Mouse (Mus musculus): ENCODE measurements around the gene Agfg2.
"Not testable (repeated sequence)": the region's sequence is repeated elsewhere in the genome, so short reads cannot be mapped to it uniquely, and the experiment has no call there.

Agfg2 gene

GRCm38 (mm10) chr5:137684294-137685123 lies at the start of gene Agfg2:
Gene Agfg2 (minus strand): TSS chr5:137684726.
- in situ Hi-C loops (cut with MboI; ENCODE audit: low sequenced_read_pairs): no loop called here

DNA sequence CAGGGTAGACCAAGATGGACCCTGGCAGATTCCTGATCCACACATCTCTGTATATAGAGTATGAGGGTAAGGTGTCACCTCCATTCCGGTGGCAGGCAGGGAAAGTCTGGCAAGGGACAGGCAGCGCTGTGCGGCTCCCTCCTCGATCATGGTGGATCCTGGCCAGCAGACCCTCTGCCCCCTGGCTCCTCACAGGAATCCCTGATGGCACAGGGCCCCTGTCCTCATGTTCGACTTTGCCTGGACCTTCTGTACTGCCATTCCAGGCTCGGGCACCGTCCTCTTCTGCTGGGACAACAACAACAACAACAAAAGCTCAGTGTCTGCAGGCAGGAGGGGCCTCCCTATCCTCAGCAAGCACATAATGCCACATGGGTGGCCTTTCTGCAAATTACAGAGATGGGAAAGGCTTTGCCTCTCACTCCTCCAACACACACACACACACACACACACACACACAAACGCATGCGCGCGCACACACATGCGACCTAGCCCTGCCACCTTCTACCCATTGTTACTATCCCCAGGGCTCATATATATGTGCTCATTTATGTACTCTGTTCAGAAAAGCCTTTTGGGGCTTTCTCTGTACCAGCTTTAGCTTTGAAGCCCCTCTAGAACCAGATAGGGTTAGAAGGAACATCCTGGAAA lies 49.2 kb upstream of the Agfg2 start:
- in situ Hi-C loops (cut with MboI; ENCODE audit: low sequenced_read_pairs): no loop called here

DNA sequence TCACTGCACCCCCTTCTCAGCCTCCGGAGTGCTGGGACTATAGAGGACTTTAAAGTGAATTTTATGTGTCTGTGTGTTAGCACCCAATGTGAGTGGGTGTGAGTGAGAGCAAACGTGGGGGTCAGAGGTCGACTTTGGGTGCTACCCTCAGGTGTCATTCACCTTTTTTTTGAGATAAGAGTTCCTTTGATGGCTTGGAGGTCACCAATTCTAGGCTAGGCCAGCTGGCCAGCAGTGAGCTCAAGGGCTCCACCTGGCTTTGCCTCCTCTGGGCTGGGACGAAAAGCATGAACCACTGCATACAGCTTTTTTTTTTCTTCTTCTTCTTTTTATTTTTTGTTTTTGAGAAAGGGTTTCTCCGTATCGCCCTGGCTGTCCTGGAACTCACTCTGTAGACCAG lies 42.2 kb upstream of the Agfg2 start:
- in situ Hi-C loops (cut with MboI; ENCODE audit: low sequenced_read_pairs): no loop called here

DNA sequence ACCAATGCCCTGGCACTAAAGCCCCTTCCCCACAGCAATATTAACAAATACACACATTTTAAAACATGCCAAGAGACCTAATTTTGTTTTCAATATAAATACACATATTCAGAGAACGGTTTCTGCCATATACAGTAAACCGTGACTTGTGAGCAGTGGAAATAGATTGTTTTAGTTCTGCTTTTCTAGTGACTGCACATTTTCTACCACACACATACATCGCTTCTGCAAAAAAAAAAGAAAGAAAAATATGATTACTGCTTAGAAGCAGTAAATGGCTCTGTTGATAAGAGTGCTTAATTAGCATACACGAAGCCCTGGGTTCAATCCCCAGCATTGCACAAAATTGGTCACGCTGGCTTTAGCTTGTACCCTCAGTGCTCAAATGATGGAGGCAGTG lies 39.3 kb upstream of the Agfg2 start:
- in situ Hi-C loops (cut with MboI; ENCODE audit: low sequenced_read_pairs): no loop called here

GRCm38 (mm10) chr5:137720558-137721164 lies 36.1 kb upstream of the Agfg2 start:
- in situ Hi-C loops (cut with MboI; ENCODE audit: low sequenced_read_pairs): not testable (repeated sequence)

DNA sequence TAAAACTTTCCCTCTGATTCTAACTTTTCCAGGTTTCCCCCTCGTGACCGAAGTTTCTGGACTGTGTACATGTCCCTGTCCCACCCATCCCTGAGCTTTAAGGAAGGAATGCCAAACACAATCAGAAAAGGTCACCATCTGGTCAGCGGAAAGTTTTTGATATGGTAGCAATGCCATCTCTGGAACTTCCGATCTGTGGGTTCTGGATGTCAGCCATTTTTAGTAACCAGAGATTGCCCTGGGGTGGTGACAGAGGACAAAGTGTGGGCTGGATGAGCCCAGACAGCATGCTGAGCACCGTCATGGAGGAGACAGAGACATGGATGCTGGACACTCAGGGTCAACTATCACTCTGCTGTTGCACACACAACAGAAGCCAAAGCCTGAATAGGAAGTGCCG lies 34.6 kb upstream of the Agfg2 start:
- in situ Hi-C loops (cut with MboI; ENCODE audit: low sequenced_read_pairs): no loop called here

GRCm38 (mm10) chr5:137718020-137718790 lies 33.7 kb upstream of the Agfg2 start:
- in situ Hi-C loops (cut with MboI; ENCODE audit: low sequenced_read_pairs): no loop called here

DNA sequence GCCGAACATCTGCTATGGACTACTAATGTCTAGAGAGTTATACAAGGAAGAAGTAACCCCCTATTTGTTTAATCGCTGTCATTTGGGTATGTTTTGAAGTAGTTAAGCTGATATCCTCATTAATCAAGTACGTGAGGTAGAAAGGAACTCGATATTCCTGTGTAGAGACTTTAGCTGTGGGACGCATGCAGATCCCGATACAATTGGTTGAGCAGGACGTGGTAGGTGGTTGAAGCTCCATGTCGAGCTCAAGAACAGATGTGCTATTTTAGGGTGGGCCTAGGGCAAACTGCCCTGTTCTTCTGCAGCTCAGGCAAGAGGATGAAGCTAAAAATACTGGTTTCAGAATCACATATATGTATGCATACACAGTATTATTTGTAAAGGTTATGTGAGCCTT lies 31.2 kb upstream of the Agfg2 start:
- in situ Hi-C loops (cut with MboI; ENCODE audit: low sequenced_read_pairs): no loop called here

GRCm38 (mm10) chr5:137713454-137713853 lies 28.9 kb upstream of the Agfg2 start:
- in situ Hi-C loops (cut with MboI; ENCODE audit: low sequenced_read_pairs): no loop called here

DNA sequence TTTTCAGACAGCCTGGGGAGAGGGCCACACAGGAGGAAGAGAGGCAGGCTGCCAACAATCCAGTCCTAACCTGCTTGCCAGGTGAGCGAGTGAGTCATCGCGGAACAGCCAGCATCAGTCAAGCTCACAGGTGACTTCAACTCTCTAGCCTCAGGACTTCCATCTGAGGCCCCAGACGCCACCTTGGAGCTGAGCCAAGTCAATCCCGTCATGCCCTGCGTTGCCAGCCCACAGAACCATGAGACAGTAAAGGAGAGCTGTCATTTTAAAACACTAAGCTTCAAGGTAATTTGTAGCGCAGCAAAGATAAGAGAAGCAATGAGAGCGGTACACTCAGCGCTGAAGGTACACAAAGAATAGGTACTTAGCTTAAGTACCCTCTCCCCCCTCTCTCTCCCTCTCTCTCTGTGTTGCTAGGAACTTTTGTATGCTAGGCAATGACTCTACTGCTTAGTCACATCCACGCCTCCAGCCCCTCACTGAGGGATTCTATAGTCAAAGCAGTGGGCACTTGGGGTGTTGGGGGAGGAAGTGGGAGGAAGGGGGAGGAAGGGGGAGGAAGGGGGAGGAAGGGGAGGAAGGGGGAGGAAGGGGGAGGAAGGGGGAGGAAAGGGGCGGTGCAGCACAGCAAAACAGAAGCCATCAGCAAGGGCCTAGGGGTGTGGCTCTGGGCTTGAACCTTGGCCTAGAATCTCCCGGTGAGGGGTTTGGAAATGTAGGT lies 22.5 kb upstream of the Agfg2 start:
- in situ Hi-C loops (cut with MboI; ENCODE audit: low sequenced_read_pairs): no loop called here

DNA sequence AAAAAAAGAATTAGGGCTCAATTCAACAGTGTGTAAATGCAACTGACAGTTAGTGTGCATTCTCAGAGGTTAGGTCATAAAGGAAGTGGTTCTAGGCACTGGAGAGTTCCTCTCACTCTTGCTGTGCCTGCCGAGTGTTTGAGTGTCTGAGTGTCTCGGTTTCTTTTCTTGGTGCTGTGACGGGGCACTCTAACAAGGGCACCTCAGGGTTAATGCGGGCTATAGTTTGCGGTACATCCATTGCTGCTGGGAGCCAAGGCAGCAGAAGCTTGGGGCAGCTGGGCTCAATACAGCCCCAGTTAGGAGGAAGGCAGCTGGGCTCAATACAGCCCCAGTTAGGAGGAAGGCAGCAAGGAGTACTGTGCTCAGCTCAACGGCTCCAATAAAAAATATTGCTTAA lies 20.7 kb upstream of the Agfg2 start:
- in situ Hi-C loops (cut with MboI; ENCODE audit: low sequenced_read_pairs): no loop called here

GRCm38 (mm10) chr5:137699850-137700249 lies 15.3 kb upstream of the Agfg2 start:
- in situ Hi-C loops (cut with MboI; ENCODE audit: low sequenced_read_pairs): no loop called here

GRCm38 (mm10) chr5:137699080-137699479 lies 14.6 kb upstream of the Agfg2 start:
- in situ Hi-C loops (cut with MboI; ENCODE audit: low sequenced_read_pairs): no loop called here

DNA sequence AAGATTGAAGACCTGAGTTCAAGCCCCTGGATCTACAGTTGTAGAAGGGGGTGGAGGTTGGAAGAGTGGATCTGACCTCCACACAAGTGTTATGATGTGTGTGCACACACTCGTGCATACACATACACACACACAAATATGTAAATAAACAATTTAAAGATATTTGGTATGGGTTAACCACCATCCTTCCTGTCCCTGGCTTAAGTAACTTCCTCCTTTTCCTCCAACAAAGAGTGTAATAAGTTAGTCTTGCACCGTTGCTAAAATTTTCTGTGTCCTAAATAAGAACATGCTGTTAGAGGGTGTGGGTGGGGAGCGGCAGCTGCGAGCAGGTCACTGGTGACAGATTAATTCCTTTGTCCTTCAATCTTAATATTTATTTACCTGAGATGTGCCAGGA lies 11.4 kb upstream of the Agfg2 start:
- in situ Hi-C loops (cut with MboI; ENCODE audit: low sequenced_read_pairs): no loop called here

DNA sequence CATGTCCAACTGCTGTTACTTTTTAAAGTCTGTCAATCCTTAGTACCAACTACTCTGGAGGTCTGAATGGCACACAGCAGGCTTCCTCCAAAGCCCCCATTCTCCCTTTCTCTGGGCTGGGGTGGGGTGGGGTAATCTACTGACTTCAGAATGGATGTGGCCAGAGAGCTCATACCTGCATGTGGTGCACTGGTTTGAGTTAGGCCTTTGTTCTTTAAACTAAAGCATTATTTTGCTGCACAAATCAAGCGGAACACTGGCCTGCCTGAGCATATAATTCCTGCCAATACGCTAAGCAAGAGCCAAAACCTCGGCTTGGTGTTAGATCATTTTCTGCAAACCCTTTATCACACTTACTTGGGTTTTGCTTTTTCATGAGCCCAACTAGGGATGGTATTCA lies 10.3 kb upstream of the Agfg2 start:
- in situ Hi-C loops (cut with MboI; ENCODE audit: low sequenced_read_pairs): no loop called here

GRCm38 (mm10) chr5:137691881-137692280 lies 7.4 kb upstream of the Agfg2 start:
- in situ Hi-C loops (cut with MboI; ENCODE audit: low sequenced_read_pairs): no loop called here

- in situ Hi-C loops (cut with MboI; ENCODE audit: low sequenced_read_pairs): no loop called here
Observed at GRCm38 (mm10) chr5:137690531-137690930, 6.0 kb upstream of the Agfg2 start.

DNA sequence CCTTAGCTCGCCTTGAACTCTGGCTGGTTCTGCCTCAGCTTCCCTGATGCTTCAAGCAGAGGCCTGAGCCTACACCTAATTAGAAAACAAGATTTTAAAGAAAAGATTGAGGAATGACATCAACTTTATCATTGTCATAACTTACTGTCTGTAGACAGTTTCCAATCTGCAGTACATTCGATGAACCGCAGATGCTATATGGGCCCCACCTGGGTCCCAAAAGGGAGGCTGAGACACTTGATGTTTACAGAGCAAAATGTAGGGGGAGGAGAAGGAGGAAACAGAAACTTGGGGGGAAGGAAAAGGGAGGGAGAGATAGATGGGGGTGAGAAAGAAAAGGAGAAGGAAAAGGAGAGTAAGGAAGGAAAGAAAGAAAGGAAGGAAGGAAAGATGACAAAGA lies 5.4 kb upstream of the Agfg2 start:
- in situ Hi-C loops (cut with MboI; ENCODE audit: low sequenced_read_pairs): no loop called here

- in situ Hi-C loops (cut with MboI; ENCODE audit: low sequenced_read_pairs): no loop called here
Observed at GRCm38 (mm10) chr5:137686127-137686790, 1.7 kb upstream of the Agfg2 start.

DNA sequence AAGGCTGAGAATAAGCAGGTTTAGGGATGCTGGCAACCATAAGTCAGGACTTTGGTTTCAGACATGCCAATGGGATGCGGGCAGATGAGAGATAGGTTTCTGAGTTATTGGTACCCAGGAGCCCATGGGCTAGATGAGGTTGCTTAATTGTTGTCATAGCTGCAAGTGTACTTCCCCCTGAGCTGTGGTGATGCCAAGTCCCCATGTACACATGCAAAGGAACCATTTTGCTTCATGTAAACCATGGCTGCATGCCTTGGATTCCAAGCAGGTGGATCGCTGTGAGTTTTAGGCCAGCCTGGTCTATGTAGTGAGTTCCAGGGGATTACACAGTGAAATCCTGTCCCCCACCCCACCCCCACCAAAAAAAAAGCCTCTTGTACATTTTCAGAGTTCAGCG lies 1.1 kb upstream of the Agfg2 start:
- in situ Hi-C loops (cut with MboI; ENCODE audit: low sequenced_read_pairs): no loop called here
